Mouse (Mus musculus): ENCODE data around the gene Nudt8.

GRCm38 (mm10) chr19:4005971-4006370 is 5.6 kb downstream of the Nudt8 start:
- TF ChIP-seq CTCF (IDR thresholded peaks at IDR 0.05; ENCODE audit: low read depth, low read length) (no peak), POLR2A (IDR thresholded peaks at IDR 0.05; ENCODE audit: extremely low read depth, insufficient read depth, low read length) (no peak)
